Mouse (Mus musculus): Measurements from ENCODE around the gene Gm48551.
A peak's percentile ranks its signal among the peaks of the same experiment; 100 is the strongest.

Gene Gm48551

GRCm38 (mm10) chr10:81384605-81384982, 328 bp downstream of the Gm48551 start:
- DNase-seq (ENCODE audit: low read depth) = no peak

GRCm38 (mm10) chr10:81385603-81386306, 1.5 kb downstream of the Gm48551 start:
- DNase-seq (ENCODE audit: low read depth) = no peak

DNA sequence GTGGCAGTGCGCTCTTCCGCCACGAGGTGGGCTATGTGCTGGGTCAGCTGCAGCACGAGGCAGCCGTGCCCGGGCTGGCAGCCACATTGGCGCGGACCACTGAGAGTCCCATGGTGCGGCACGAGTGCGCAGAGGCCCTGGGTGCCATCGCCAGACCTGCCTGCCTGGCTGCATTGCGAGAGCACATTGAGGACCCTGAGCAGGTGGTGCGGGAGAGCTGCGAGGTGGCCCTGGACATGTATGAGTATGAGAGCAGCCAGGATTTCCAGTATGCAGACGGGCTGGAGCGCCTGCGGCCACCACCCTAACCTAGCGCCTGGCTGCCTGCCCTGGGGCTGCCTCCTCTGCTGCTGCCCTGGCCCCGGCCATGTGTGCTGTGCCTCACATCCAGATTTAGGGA, 3.5 kb downstream of the Gm48551 start:
- no peak for DNase-seq (ENCODE audit: low read depth)

DNA sequence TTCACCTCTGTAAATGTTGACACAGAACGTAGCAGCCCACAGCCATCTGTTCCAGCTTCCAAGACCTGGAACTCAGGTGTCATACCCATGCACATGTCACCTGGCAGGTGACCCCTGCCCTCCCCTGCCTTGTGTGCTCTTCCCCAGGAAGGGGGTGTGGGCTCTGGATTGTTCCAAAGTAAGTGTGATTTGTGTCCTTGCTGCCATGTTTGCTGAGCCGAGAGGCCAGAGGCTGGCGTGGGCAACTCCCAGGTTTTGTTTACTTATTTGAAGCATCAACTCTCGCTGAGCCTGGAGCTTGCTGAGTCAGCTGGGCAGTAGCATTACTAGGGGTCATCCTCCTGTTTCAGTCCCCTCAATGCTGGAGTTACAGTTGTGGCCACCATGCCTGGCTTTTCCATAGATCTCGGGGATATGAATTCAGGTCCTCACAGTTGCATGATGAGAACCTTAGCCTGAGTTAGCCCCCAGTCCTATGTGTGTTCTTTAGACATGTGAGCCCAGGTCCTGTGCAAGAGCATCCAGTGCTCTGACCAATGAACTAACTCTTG, 4.3 kb downstream of the Gm48551 start, which contains the start of gene Gm48552:
TSS of gene Gm48552 (plus strand) at position 501 of the 551 bp plus-strand sequence.
- no peak for DNase-seq (ENCODE audit: low read depth)

- DNase-seq (ENCODE audit: low read depth) = no peak
Measured at GRCm38 (mm10) chr10:81389373-81389772, 5.1 kb downstream of the Gm48551 start.

DNA sequence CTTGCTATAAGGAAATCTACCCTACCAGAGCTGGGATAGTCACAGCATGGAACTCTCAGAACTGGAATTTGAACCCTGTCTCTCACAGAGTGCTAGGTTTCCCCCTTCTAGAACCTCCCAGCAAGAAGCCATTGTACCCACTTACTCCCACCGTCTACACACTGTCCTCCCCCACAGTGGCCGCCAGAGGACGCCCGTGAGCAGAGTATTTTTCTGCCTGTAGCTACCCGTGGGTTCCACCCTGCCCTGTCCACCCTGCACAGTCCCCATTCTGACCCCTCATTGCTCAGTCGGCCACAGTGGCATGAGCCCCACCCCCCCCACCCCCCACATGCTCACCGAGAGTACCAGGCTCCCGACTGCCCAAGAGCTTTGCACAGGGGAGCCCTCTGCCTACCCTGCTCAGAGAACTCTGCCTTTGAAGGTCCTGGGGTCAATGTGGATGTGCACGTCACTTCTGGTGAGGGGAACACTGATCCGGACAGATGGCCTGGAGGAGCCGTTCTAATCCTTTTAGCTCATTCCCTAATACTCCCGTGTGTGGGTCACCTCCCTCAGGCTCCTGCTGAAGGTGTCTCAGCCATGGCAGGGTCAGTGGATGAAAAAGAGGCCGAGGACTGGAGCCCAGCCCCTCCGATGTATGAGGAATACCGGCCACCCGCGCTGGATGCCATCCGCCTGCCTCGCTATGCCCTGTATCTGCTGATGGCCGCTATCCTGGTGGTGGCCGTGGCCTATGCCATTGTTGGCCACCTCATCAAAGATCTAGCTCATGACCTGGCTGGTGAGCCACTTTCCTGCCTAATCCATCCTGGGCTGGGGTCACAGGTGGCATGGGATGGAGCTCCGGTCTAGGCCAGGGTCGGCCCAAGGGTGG, 5.8 kb downstream of the Gm48551 start:
- no peak for DNase-seq (ENCODE audit: low read depth)

DNA sequence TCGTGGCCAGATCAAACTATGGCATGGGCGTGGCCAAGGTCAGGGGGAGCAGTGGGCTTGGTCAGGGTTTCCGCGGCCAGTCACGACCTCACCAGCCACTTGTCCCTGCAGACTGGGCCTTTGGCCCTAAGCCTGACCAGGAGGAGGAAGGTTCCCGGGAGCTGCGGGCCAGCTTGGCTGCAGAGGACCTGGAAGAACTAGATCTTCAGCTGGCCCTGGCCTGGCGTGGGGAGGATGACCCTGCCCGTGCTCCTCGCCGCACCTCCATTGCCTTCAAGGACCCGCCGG, 6.4 kb downstream of the Gm48551 start:
- DNase-seq (ENCODE audit: low read depth) = no peak

- DNase-seq (ENCODE audit: low read depth) = no peak
Measured at GRCm38 (mm10) chr10:81392270-81392669, 8.0 kb downstream of the Gm48551 start.

- DNase-seq (ENCODE audit: low read depth) = no peak
Measured at GRCm38 (mm10) chr10:81392781-81393185, 8.5 kb downstream of the Gm48551 start, which contains the start of gene Smim24. Smim24 (plus strand) TSS chr10:81393051.

DNA sequence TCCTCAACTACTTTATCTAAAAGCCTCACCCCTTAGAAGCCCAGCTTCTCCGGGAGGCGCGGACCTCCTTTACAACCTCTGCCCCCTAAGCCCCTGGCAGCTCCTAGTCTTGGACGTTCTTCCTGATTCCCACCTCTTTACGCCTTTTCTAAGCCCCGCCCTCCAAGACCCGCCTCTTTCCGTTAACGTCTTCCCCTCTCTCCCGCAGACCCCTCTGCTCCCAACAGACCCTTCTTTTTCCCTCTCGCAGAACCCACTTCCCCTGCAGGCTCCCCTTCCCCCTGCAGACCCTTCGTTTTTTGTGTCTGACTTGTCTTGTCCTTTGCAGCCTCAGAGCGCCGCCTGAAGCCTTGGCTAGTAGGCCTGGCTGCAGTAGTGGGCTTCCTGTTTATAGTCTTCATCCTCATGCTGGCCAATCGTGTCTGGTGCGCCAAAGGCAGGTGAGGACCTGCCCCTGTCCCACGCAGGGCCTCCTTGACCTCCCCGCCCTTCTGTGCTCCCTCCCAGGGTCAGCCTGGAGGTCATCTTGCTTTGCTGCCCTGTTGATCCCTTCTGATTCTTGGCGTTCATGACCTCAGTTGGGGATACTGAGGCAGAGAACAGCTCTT, 9.3 kb downstream of the Gm48551 start:
- DNase-seq (ENCODE audit: low read depth) = no peak

DNA sequence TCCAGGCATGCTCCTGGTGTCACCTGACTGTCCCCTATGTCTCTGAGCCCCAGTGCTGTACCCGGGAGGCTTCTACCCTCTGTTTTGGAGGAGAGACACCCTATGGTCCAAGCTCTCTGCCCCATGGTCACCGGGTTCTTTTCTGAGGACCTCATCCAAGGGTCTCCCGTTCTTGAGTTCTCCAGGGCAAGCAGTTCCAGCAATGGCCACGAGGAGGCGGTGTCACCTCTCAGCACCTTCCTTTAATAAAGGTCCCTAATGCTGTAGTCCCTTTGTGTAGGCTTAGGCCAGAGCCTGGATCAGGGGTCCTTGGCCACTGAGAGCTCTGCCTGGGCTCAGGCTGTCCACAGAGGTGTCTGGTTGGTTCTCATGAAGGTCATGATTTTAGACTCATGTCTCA, 10.9 kb downstream of the Gm48551 start:
- DNase-seq (ENCODE audit: low read depth) = peak; percentile 72

- no peak for DNase-seq (ENCODE audit: low read depth)
Measured at GRCm38 (mm10) chr10:81395865-81396264, 11.6 kb downstream of the Gm48551 start.

- DNase-seq (ENCODE audit: low read depth) = no peak
Measured at GRCm38 (mm10) chr10:81396749-81397148, 12.5 kb downstream of the Gm48551 start.

DNA sequence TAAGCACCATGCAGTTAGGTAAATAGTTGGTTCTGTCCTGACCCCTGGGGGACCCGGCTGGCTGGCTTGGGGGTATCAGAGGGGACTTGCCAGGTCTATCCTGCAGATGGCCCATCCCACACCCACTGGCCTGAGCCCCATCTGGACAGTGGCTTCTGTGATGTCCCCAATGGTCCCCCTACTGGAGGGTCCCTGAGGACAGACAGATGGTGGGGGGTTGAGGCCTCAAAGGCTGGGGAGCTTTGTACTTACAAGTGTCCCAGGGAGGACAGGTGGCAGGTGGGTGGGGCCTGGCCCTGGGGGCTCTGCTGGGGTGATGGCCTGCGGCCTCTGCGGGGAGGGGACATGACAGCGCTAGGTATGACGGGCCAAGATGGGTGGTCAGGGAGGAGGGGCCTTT, 15.0 kb downstream of the Gm48551 start:
- DNase-seq (ENCODE audit: low read depth) = no peak

DNA sequence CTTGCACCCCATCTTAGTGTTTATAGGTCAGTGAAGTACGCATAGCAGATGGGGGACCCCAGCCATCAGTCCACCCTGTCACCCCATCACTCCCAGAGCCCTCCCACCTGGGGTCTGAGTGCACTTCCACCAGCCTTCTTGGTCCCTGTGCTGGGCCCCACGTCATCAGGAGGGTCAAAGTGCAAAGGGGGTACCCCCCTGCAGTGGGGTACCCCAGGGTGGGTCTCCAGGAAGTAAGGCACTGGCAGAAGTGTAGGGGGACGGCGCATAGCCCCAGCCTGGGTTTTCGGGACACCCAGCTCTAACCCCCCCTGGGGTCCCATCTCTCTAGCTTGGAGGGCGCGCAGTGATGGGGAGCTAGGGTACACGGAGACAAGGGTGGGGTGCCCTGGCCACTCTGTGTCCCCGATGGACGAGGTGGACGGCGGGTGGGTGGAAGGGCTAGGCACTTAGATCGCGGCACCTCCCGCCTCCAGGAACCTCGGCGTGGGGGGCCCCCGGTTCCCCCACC, 15.6 kb downstream of the Gm48551 start:
- DNase-seq (ENCODE audit: low read depth) = no peak

DNA sequence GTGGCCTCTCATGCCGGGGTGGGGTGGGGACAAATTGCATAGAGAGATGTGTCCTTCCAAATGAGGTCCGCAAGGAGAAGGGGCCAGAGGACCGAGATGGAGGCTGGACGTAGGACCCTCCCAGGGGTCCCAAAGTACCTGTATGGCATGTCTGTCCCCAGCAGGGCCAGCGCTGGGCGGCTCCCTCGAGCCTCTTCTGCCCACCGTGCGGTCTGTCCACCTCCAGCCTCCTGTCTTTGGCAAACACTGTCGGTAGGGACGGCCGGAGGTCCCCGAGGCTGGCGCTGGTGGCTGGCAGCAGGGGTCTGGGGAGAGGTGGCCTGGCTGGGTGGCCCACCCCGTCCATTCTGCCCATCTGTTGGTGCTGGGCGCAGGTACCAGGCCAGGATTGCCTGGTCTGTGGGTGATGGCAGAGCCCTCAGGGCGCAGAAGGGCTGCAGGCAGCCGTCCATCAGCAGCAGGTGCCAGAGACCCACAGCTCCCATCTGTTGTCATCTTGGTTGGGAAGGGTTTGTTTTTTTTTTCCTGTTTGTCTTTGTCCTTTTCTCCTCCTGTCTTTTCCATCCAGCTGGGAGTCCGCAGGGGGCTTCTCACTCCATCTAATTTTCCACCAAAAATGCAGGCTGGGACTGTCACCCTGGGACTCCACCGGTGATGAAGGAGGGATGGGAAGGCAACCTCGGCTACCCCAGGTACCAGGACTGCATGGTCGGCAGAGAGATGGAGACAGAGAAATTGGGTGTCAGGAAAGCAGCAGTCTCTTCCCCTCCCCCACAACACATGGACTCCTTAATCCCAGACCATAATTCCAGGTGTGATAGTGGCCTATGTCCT, 16.3 kb downstream of the Gm48551 start:
- no peak for DNase-seq (ENCODE audit: low read depth)

DNA sequence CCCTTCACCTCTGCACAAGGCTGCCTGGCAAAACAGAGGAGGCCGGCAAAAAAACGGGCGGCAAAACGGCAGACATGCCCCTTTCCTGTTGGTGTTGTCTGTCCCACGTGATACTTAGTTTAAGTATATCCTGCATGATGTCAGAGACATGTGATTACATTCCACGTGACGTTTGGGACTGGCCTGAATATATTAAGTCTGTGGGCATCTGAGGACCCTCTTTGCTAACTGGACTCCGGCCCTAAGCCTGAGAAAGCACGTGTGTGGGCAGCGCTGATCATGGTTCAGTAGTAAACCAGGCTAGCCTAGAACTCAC, 16.9 kb downstream of the Gm48551 start:
- no peak for DNase-seq (ENCODE audit: low read depth)

- no peak for DNase-seq (ENCODE audit: low read depth)
Measured at GRCm38 (mm10) chr10:81401521-81402226, 17.4 kb downstream of the Gm48551 start.

DNA sequence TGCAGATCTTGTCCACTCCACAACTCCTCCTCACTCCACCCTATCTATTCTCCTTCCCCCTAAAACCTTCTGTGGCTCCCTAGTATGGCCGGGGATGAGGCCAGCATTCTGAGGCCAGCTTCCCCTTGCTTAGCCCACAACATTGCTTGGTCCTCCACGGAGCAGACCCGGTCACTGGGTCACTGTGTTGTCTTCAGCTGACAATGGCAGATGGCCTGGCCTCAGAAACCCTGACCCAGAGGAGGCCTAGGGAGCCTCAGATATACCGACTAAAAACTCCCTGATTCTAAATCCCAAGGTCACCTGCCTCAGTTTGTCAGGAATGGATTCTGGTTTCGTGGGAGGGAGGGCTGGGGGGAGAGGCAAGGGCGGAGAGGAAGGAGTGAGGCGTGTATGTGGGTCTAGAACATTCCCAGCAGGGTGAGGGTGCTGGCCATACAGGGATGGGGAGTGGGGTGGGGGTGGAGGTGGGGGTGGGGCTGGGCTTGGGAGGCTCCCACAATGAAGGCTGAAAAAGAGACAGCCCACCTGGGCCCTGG, 18.0 kb downstream of the Gm48551 start:
- DNase-seq (ENCODE audit: low read depth) = no peak

DNA sequence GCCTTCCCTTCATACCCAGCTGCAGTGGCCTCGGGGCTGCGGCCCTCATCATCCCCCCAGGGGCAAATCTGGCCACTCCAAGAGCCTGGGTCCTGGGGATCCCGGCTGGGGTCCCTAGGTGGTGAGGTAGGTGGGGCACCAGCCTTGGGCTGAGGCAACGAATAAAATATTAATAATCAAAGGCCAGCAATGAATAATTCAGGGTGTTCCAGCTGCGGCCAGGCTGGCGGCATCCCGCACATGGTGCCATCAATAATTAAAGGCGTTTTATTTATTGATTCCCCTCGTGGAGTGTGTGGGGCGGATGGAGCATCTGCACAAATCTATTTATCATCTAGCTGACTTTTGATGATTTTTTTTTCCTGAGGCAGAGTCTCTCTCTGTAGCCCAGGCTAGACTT, 19.2 kb downstream of the Gm48551 start:
- no peak for DNase-seq (ENCODE audit: low read depth)

DNA sequence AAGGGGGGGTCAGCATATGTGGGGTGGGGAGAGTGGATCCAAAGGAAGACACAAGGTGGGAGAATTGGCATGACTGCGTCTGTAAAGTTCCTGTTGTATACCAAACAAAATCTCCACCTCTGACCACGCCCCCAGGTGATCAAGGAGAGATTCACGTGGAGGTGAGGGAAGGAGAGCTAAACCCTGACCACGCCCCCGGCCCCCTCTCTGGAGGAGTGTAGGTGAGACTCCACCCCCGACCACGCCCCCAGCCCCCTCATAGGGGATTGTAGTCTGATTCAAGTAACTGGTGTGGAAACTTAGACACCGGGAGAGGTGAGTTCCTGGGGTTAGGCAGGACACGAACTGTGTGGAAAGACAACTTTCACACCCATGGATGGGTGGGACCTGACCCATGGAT, 19.8 kb downstream of the Gm48551 start:
- DNase-seq (ENCODE audit: low read depth) = no peak
